Mouse (Mus musculus) kidney, postnatal 4 days (tissue): ENCODE data around the gene 4932429P05Rik.

Experiments used
- DNase-seq, 2 experiments: peaks; one replicate each; pipeline ENCODE4 v3.0.0; 2021; ENCODE audit warnings: mixed read lengths in 2 of 2

The 4932429P05Rik gene

GRCm38 (mm10) chrX:89751968-89752367, at the start of gene 4932429P05Rik:
Gene 4932429P05Rik, plus strand, starts transcription at chrX:89752268.
- no peak for DNase-seq
